Mouse (Mus musculus) kidney, adult 9 months (tissue): ENCODE data around the gene Pcnp.
A peak's percentile ranks its signal among the peaks of the same experiment; 100 is the strongest.
"Not testable (repeated sequence)": the region's sequence is repeated elsewhere in the genome, so short reads cannot be mapped to it uniquely, and the experiment has no call there.

Experiments
- DNase-seq: peaks from one replicate; pipeline ENCODE4 v3.0.0; 2022

The Pcnp gene

GRCm38 (mm10) chr16:56029661-56030082 is at the start of gene Pcnp:
Gene Pcnp, minus strand, starts transcription at chr16:56029739.
- peak; percentile 98 for DNase-seq

DNA sequence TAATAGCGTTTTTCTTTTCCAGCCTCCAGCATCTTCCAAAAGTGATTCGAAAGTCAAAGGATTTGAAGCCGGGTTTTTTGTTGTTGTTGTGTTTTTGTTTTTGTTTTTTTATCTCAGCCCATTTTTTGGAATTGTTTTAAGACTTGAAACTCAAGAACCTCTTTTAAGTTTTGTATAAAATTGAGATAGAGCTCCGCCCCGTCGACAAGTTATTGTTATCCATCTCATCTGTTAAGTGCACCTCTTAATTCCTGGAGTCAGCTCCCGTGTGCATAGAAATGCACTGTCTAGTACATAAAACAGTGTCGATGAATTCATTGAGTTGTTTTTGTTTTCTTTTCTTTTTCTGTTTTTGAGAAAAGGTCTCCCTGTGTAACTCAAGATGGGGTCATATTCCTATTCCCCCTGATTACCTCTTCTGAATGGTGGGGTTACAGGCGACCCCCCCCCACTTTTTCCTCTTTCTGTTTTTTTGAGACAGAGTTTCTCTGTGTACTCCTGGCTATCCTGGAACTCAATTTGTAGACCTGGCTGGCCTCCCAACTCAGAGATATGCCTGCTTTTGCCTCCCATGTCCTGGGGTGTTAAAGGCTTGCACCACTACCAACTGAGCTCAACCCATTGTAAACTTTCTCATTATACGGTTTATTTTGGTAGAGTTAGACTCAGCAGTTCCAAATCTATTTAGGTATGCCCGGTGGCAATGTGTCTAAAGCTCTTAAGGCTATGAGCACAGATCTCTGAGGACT is 46.8 kb upstream of the Pcnp start:
- no peak for DNase-seq

- DNase-seq: peak; percentile 94
These were observed 45.9 kb upstream of the Pcnp start for GRCm38 (mm10) chr16:56075222-56076111.

DNA sequence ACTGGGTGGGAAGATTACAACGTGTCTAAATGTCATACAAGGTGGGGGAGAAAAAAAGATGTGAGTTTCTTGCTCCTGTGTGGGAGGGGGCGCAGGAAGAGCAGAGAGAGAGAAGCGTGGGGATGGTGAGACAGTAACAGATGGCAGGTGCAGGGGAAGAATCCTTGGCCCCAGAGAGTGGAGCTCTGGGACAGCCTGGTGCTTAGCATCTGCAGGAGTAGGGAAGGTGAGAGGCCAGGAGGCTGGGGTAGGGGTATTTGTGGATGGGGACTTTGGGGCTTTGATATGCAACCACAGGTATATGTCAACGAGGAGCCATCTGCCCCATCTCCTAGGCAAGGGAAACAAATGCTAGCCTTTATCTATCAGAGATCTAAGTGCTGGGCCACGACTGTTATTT is 45.0 kb upstream of the Pcnp start:
- no peak for DNase-seq

DNA sequence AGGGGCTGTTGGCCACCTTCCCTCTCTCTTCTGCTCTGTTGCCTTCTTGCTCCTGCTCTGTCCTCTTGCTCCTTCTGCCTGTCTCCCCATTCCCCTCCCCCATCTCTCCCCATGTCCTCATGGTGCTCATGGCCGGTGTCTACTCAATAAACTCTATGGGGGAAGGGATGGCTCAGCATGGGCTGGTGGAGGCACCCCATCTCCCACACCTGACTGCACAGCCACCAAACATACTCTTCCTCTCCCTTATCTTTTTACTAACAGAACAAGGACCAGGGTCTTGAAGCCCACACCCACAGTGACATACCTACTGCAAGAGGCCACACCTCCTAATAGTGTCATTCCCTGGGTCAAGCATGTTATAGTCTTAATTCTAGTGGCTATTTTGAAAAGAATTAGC is 44.6 kb upstream of the Pcnp start:
- DNase-seq: no peak

GRCm38 (mm10) chr16:56073150-56073549 is 43.6 kb upstream of the Pcnp start:
- not testable (repeated sequence) for DNase-seq

DNA sequence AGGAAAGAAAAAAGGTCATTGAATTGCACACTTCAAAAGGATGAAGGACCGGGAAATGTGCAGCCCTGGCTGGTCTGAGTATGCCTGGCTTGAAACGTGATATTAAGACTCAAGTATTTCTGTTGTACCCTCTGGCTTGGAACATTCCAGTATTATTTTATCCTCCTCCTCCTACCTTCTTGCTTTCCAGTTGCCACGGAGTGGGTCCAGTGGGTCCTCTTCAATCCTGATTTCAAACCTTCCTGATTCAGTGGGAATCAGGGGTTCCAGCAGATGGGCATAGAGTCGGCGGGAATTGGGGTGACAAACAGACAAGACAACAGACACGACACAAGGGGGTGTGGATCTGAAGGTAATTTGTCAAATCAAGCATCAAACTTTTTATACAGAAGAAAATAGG is 43.0 kb upstream of the Pcnp start:
- DNase-seq: no peak

DNA sequence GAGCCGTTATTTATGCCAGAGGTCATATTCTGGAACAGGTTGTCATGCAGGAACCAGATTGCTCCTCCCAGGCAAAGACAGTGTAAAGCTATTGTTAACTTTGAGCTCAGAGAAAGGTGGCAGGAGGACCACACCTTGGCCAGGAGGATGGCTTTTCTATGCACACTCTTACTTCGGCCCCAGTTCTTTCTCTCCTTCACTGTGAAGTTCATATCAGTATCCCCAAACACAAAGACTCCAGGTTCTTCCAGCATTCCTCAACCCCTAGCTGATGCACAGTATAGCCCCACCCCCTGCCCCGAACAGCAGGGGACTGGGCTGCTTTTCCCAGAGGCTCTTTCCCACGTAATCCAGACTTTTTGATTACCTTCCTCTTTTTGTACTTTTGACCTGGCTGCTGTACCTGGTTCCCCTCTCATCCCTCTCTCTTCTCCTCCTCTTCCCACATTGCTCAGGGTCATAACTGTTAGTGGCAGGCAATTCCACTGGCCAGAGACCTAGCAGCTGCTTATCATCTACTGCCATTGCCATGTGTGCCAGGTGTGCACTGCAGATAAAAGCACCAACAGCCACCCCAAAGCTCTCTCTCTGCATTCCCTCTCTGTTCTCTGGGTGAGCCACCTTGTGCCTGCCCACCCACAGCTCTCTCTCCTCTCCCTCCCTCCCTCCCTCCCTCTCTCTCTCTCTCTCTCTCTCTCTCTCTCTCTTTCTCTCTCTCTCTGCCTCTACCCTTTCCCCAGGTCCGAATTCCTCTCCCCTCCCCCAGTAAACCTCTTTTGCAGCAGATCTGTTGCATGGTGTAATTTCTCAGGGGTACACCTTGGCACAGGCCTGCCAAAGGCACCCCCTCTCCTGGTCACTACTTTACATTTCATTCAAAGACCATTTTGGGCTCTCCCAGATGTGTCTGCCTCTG is 42.0 kb upstream of the Pcnp start:
- DNase-seq: no peak

DNA sequence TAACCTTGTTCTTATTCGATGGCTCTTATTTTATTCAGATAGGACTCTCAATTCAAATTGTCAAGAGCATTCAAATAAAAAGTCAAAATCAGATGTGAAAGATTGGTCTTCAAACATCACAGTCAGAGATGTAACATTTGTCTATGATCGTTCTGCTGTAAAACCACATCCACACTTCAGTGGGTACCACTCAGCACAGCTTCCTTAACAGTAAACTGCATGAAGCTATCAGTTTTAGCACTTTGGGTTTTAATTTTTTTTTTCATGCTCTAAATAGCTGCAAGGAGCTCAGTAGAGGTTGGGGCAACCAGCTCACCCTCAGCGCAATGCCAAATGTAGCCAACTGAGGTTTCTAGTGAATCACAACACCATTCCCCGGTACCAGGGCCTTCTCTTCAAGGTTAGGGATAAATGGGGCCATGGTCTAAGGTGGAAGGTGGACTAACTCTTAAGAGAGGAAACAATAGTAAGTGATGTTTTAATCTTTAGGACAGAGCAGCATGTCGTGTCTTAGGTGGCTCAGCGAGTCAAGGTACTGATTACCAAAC is 39.1 kb upstream of the Pcnp start:
- no peak for DNase-seq

- no peak for DNase-seq
These were observed 36.6 kb upstream of the Pcnp start for GRCm38 (mm10) chr16:56066113-56066512.

GRCm38 (mm10) chr16:56064334-56064990 is 34.9 kb upstream of the Pcnp start:
- peak; percentile 76 for DNase-seq

- DNase-seq: no peak
These were observed 33.4 kb upstream of the Pcnp start for GRCm38 (mm10) chr16:56062981-56063380.

DNA sequence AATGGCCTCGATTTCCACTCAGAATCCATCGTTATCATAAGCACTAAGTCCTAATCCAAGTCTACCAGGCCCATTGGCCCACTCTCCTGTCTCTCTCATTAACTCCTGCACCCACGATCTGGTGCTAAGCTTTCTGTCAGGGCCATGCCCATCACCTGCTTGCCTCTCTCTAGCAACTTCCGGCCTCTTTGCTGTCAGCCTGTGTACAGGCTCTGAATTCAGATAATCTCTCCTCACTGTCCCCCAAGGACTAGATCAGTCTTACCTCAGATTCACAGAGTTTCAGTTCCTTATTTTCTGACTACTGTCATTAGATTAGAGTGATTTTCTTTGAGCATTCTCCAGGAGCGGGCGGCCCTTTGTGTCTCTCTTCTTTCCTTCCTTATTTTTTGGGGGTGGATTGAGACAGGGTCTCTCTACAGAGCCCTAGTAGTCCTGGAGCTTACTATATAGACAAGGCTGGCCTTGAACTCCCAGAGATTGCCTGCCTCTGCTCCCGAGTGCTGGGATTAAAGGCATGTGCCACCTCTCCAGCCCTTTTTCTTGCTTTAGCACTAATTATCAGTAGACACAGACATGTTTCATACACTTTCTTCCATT is 32.6 kb upstream of the Pcnp start:
- no peak for DNase-seq

- DNase-seq: no peak
These were observed 28.6 kb upstream of the Pcnp start for GRCm38 (mm10) chr16:56058151-56058550.

- no peak for DNase-seq
These were observed 27.5 kb upstream of the Pcnp start for GRCm38 (mm10) chr16:56056944-56057590.

GRCm38 (mm10) chr16:56055911-56056310 is 26.4 kb upstream of the Pcnp start:
- no peak for DNase-seq

DNA sequence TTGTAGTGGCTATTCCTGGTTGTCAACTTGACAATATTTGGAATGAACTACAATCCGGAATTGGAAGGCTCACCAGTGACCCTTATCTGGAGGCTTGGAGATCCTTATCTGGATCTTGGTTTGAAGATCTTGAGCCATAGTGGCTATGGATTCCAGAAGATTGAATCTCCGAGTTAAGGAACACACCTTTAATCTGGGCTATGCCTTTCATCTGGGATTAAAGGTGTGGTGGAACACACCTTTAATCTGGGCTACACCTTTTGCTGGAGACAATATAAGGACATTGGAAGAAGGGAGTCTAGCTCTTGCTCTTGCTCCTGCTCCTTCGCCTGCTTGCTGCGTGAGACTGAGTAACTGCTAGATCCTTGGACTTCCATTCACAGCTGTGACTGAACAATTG is 18.5 kb upstream of the Pcnp start, which contains the start of gene Senp7:
Gene Senp7, plus strand, starts transcription at position 301 of the 400 bp plus-strand sequence.
- DNase-seq: not testable (repeated sequence)

DNA sequence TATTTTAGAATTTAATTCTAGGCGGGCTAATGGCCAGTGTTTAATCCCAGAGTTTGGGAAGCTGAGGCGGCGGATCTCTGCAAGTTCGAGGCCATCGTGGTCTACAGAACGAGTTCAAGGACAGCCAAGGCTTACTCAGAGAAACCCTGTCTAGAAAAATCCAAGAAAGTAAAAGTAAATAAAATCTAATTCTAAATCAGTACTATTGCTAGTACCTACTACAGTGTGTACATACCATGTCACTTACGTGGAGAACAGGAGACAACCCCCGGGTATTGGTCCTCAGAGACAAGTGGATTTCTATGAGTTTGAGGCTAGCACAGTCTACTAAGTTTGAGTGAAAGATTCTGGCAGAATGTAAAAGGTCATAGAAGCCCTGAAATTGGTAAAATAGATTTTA is 8.6 kb upstream of the Pcnp start:
- DNase-seq: no peak

DNA sequence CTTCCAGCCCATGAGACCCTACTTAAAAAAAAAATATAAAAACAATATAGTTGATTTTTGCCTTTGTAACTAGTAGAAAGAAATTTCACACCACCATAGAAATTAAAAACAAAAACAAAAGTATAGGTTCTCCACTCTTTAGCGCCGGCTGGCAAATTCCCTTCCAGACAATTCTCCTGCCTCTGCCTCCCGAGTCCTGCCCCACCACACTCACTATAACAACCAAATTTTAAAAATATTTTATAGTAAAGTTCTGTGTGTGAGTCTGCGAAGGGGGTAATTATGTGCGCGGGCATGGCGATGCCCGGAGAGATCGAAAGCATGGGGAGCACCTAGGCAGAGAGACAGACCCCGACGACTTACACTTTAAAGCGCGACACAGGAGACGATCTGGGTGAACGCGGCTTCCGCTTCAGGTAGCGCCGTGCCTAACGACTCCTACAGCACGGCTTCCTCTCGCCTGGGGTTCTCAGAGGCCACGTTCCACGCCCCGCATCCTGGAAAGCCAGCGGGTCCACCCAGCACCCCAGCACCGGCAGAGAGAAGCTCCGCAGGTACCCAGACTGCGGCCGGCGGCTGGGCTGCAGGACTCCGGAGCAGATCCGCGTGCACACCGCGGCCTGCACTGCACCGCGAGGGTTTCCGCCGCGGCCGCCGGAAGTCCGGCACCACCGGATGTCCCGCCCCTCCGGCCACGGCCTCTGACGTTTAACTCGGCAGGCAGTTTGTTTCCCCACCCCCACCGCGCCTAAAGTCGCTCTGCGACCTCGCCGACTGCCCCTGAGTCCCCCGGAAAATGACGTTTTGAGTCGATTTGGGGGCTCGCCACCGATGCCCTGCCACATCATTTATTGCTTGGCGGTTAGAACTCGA is 7.8 kb upstream of the Pcnp start, which contains the start of gene Trmt10c:
Gene Trmt10c, minus strand, starts transcription at position 682 of the 873 bp plus-strand sequence.
- DNase-seq: peak; percentile 91

DNA sequence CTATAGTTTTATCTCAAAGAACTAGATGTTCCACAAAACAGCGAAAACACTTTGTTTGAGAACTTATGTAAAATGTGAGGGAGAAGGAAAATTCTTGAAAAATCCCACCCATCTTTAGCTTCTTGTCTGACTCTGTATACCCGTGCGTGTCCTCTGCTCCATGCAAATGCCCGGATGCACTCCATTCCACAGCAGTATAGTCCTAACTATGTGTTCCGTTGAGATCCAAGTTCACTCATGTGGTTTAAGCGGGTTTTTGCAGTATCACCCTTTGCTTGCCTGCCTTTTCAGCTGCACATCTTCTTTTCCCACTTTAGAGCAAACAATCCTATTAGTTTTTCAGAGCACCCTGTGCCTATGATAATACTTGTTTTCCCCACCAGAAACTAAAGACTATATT is 7.0 kb upstream of the Pcnp start:
- DNase-seq: no peak
